ENCODE assay signal across 30 mouse cellular contexts in genomic region chr1:67238941-67239340, GRCm38 (mm10).
"Had no signal": no experiment of that assay in that cellular context is flagged by ENCODE, and none has a peak within 500 bp of the region (broad histone marks: within the 10 kb centered on the region; RNA-seq: fewer than 3 reads in every experiment).

No protein-coding gene starts in this region.

- H3K9ac ChIP-seq: heart, embryonic 12.5 days; heart, embryonic 13.5 days; heart, embryonic 15.5 days; hindbrain, embryonic 12.5 days; hindbrain, embryonic 13.5 days; hindbrain, embryonic 14.5 days; hindbrain, embryonic 15.5 days; intestine, embryonic 15.5 days; kidney, embryonic 15.5 days had no signal

- H3K27ac ChIP-seq: heart, embryonic 13.5 days; heart, embryonic 15.5 days; hindbrain, embryonic 10.5 days; hindbrain, embryonic 12.5 days; hindbrain, embryonic 13.5 days; hindbrain, embryonic 14.5 days; hindbrain, embryonic 15.5 days; hindbrain, postnatal 0 days; intestine, embryonic 15.5 days; kidney, embryonic 15.5 days; kidney, postnatal 0 days; layer of hippocampus, adult 2 months; left cerebral cortex, adult 2 months had no signal

- H3K4me3 ChIP-seq: heart, embryonic 12.5 days; heart, embryonic 13.5 days; heart, embryonic 15.5 days; hindbrain, embryonic 10.5 days; hindbrain, embryonic 12.5 days; hindbrain, embryonic 13.5 days; hindbrain, embryonic 15.5 days; intestine, embryonic 15.5 days; kidney, embryonic 15.5 days; layer of hippocampus, adult 2 months; left cerebral cortex, adult 2 months had no signal

- H3K36me3 ChIP-seq: heart, embryonic 12.5 days; heart, embryonic 13.5 days; heart, embryonic 15.5 days; hindbrain, embryonic 10.5 days; hindbrain, embryonic 12.5 days; hindbrain, embryonic 13.5 days; hindbrain, embryonic 15.5 days; intestine, embryonic 15.5 days; kidney, embryonic 15.5 days had no signal

- DNase-seq: heart, postnatal 10 days; heart, postnatal 14 days; heart, postnatal 36 days; heart, postnatal 4 days; kidney, adult 11 months; kidney, adult 18-20 months; kidney, adult 2 months; kidney, adult 8-10 months; kidney, adult 9 months; kidney, postnatal 10 days; kidney, postnatal 14 days; kidney, postnatal 25 days; kidney, postnatal 36 days; kidney, postnatal 4 days; layer of hippocampus, adult 9-11 months; layer of hippocampus, postnatal 36 days had no signal

- H3K4me1 ChIP-seq: heart, embryonic 12.5 days; heart, embryonic 13.5 days; heart, embryonic 15.5 days; hindbrain, embryonic 10.5 days; hindbrain, embryonic 12.5 days; hindbrain, embryonic 13.5 days; hindbrain, embryonic 15.5 days; intestine, embryonic 15.5 days; kidney, embryonic 15.5 days had no signal

- H3K27me3 ChIP-seq: heart, embryonic 12.5 days; heart, embryonic 13.5 days; heart, embryonic 15.5 days; hindbrain, embryonic 12.5 days; hindbrain, embryonic 13.5 days; hindbrain, embryonic 15.5 days; intestine, embryonic 15.5 days; kidney, embryonic 15.5 days had no signal
